In the genomic region with DNA sequence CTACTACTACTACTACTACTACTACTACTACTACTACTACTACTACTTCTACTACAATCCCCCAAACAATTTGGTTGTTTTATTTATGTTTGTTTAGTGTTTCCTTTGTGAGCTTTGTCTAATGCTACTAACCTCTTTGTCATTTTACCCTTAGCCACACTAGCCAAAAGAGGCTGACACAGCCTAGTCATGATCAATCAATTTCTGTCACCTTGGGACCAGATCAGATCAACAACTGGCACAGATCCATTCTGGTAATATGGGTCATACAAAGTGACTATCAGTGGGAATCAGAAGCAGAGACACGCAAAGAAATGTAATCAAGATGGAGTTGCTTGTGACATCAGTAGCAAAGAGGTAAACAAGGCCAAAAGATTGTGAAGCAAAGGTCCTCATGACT, we compare ENCODE assay signal across 51 mouse cellular contexts. TPM values are rescaled to one million over a fixed set of nuclear protein-coding genes. Genes with fewer than 3 reads are reported as not detected.
"Had no signal": no experiment of that assay in that cellular context is flagged by ENCODE, and none has a peak within 500 bp of the region (broad histone marks: within the 10 kb centered on the region; RNA-seq: fewer than 3 reads in every experiment).

No protein-coding gene starts in this region.

- H3K4me1 ChIP-seq: heart, embryonic 12.5 days; heart, embryonic 13.5 days; heart, embryonic 15.5 days; hindbrain, embryonic 10.5 days; hindbrain, embryonic 12.5 days; hindbrain, embryonic 13.5 days; hindbrain, embryonic 15.5 days; intestine, embryonic 15.5 days; kidney, embryonic 15.5 days had no signal

- DNase-seq: heart, adult 2 months; heart, postnatal 10 days; heart, postnatal 14 days; heart, postnatal 36 days; heart, postnatal 4 days; kidney, adult 11 months; kidney, adult 18-20 months; kidney, adult 2 months; kidney, adult 8-10 months; kidney, adult 9 months; kidney, postnatal 10 days; kidney, postnatal 14 days; kidney, postnatal 25 days; kidney, postnatal 36 days; kidney, postnatal 4 days; layer of hippocampus, adult 9-11 months; layer of hippocampus, postnatal 36 days had no signal

- H3K4me2 ChIP-seq: heart, embryonic 11.5 days; heart, embryonic 12.5 days; heart, embryonic 13.5 days; heart, embryonic 15.5 days; hindbrain, embryonic 12.5 days; hindbrain, embryonic 13.5 days; hindbrain, embryonic 14.5 days; hindbrain, embryonic 15.5 days; intestine, embryonic 15.5 days; kidney, embryonic 15.5 days had no signal

- ATAC-seq: hindbrain, embryonic 16.5 days; hindbrain, postnatal 0 days; inflammation-experienced regulatory T-cells, adult 6 months; intestine, embryonic 15.5 days; intestine, embryonic 16.5 days; intestine, postnatal 0 days had no signal

- H3K9ac ChIP-seq: heart, embryonic 12.5 days; heart, embryonic 13.5 days; heart, embryonic 15.5 days; hindbrain, embryonic 12.5 days; hindbrain, embryonic 13.5 days; hindbrain, embryonic 14.5 days; hindbrain, embryonic 15.5 days; intestine, embryonic 15.5 days; kidney, embryonic 15.5 days had no signal

- H3K9me3 ChIP-seq: hindbrain, embryonic 15.5 days; intestine, embryonic 15.5 days had no signal

- H3K27me3 ChIP-seq: heart, embryonic 12.5 days; heart, embryonic 13.5 days; heart, embryonic 15.5 days; hindbrain, embryonic 12.5 days; hindbrain, embryonic 13.5 days; hindbrain, embryonic 15.5 days; intestine, embryonic 15.5 days; kidney, embryonic 15.5 days had no signal

- H3K4me3 ChIP-seq: heart, adult 2 months; heart, embryonic 12.5 days; heart, embryonic 13.5 days; heart, embryonic 15.5 days; hindbrain, embryonic 10.5 days; hindbrain, embryonic 12.5 days; hindbrain, embryonic 13.5 days; hindbrain, embryonic 15.5 days; intestine, embryonic 15.5 days; kidney, embryonic 15.5 days; layer of hippocampus, adult 2 months had no signal

- H3K27ac ChIP-seq: heart, adult 2 months; heart, embryonic 13.5 days; heart, embryonic 15.5 days; hindbrain, embryonic 10.5 days; hindbrain, embryonic 12.5 days; hindbrain, embryonic 13.5 days; hindbrain, embryonic 14.5 days; hindbrain, embryonic 15.5 days; hindbrain, postnatal 0 days; intestine, embryonic 15.5 days; kidney, embryonic 15.5 days; kidney, postnatal 0 days; layer of hippocampus, adult 2 months had no signal

- H3K36me3 ChIP-seq: heart, embryonic 12.5 days; heart, embryonic 13.5 days; heart, embryonic 15.5 days; hindbrain, embryonic 10.5 days; hindbrain, embryonic 12.5 days; hindbrain, embryonic 13.5 days; hindbrain, embryonic 15.5 days; intestine, embryonic 15.5 days; kidney, embryonic 15.5 days had no signal

RNA-seq across cellular contexts. Expression of a gene that starts 38.0 kb away (rescaled TPM):
- total RNA-seq: heart, adult 2 months; heart, adult 8-10 months; heart, postnatal 10 days; heart, postnatal 14 days; heart, postnatal 25 days; heart, postnatal 36 days; heart, postnatal 4 days; hematopoietic stem cell, adult 5-6 weeks; hindbrain, postnatal 0 days; layer of hippocampus, adult 18-20 months; layer of hippocampus, adult 2 months; layer of hippocampus, adult 8-10 months; layer of hippocampus, postnatal 10 days; layer of hippocampus, postnatal 14 days; layer of hippocampus, postnatal 25 days; layer of hippocampus, postnatal 36 days had no signal
- polyA plus RNA-seq: heart, adult 2 months; heart, embryonic 11.5 days; heart, embryonic 12.5 days; heart, embryonic 13.5 days; heart, embryonic 14.5 days; heart, embryonic 15.5 days; heart, embryonic 16.5 days; heart, postnatal 0 days; hindbrain, embryonic 10.5 days; hindbrain, embryonic 11.5 days; hindbrain, embryonic 12.5 days; hindbrain, embryonic 13.5 days; hindbrain, embryonic 14.5 days; hindbrain, embryonic 15.5 days; hindbrain, embryonic 16.5 days; hindbrain, postnatal 0 days; inflammation-experienced regulatory T-cells, adult 6 months; intestine, embryonic 14.5 days; intestine, embryonic 15.5 days; intestine, embryonic 16.5 days; intestine, postnatal 0 days; kidney, adult 2 months; kidney, embryonic 14.5 days; kidney, embryonic 15.5 days; kidney, embryonic 16.5 days; kidney, postnatal 0 days; large intestine, adult 2 months had no signal
